9 mouse cellular contexts compared by ENCODE assay signal in the genomic region with DNA sequence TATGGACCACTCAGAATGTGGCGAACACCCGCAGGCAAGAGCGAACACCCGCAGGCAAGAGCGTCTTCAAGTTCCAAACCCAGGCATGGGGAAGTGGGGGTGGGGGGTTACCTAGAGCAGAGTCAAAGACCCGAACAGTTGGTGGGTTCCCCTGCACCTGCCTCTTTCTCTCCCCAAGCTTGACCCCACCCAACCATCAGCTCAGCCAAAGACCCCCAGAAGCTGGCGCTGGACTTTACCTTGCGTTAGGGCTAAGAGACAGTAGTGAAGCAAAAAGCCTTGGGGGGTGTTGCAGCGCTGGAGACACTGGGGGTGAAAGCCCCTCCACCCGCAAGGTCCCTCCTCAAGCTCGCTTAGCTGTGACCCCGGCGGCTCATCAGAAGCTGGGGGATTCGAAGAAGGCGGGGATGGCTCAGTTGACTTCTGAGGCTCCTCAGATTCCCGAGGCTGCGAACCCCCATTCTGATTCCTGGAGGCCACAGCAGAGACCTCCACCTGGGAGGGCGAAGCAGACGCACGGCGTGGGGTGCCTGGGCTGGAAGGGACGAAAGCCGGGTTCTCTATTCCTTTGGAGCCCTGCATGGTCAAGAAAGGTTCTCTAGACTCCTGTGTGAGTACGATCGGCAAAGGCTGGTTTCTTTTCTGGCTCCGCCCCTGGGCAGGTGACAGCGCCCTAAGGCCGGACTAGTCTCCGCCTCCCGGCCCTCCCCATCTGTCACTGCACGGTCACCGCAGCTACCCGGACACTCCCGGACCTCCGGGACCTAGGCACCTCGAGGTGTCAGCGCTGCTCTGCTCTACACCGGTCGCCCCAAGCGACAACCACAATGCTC. TPM values are rescaled to one million over a fixed set of nuclear protein-coding genes. Genes with fewer than 3 reads are reported as not detected.
DNase-seq lines count a peak whose midpoint lies in the region; ATAC-seq and TF ChIP-seq lines count a peak whose summit lies in the region.
"Had no signal": no experiment of that assay in that cellular context is flagged by ENCODE, and none has a peak within 500 bp of the region (broad histone marks: within the 10 kb centered on the region; RNA-seq: fewer than 3 reads in every experiment).

TSS of gene Slco4c1 (minus strand) at position 644 of the 833 bp plus-strand sequence.

- peak within 1 kb of the TSS; percentile 87 for H3K4me2 ChIP-seq in forebrain, postnatal 0 days (ENCODE audit: low read depth)
- peak within 1 kb of the TSS; percentile 90 for H3K4me2 ChIP-seq in limb, embryonic 11.5 days (ENCODE audit: low read depth, severe bottlenecking)
- H3K4me2 ChIP-seq in stomach, embryonic 15.5 days = peak within 1 kb of the TSS; percentile 81

- no peaks in the 10 kb centered on the region for H3K36me3 ChIP-seq in erythroblast, embryonic 14.5 days (ENCODE audit: control insufficient read depth)
- no peaks in the 10 kb centered on the region for H3K36me3 ChIP-seq in forebrain, postnatal 0 days (ENCODE audit: insufficient read depth)
- H3K36me3 ChIP-seq in kidney, adult 2 months (ENCODE audit: control insufficient read depth, insufficient read depth, low read length) = no peaks in the 10 kb centered on the region
- no peaks in the 10 kb centered on the region for H3K36me3 ChIP-seq in limb, embryonic 11.5 days (ENCODE audit: control insufficient read depth, insufficient read depth, low read length)
- no peaks in the 10 kb centered on the region for H3K36me3 ChIP-seq in midbrain, embryonic 10.5 days
- no peaks in the 10 kb centered on the region for H3K36me3 ChIP-seq in stomach, embryonic 15.5 days

- peak within 1 kb of the TSS; percentile 46 for H3K4me3 ChIP-seq in erythroblast, embryonic 14.5 days (replicated peaks)
- peak within 1 kb of the TSS; percentile 60 for H3K4me3 ChIP-seq in forebrain, postnatal 0 days (ENCODE audit: low read depth, low read length)
- peak within 1 kb of the TSS; percentile 43 for H3K4me3 ChIP-seq in kidney, adult 2 months (ENCODE audit: insufficient read depth, low read depth, low read length)
- H3K4me3 ChIP-seq in limb, embryonic 11.5 days (ENCODE audit: low read depth, low read length) = peak within 1 kb of the TSS; percentile 42
- peak within 1 kb of the TSS; percentile 62 for H3K4me3 ChIP-seq in midbrain, embryonic 10.5 days
- H3K4me3 ChIP-seq in stomach, embryonic 15.5 days (replicated peaks) = peak within 1 kb of the TSS; percentile 44

- no peak for ATAC-seq in erythroblast, adult 5-6 weeks (replicated peaks; ENCODE audit: low FRiP score, poor library complexity, severe bottlenecking)
- peak; percentile 83 for ATAC-seq in forebrain, postnatal 0 days
- ATAC-seq in limb, embryonic 11.5 days (ENCODE audit: insufficient number of reproducible peaks, low FRiP score, low TSS enrichment, low read depth) = peak; percentile 77
- peak; percentile 87 for ATAC-seq in stomach, embryonic 15.5 days (ENCODE audit: insufficient read depth, low FRiP score, low read depth)

- H3K9ac ChIP-seq in forebrain, postnatal 0 days = peak within 1 kb of the TSS; percentile 68
- H3K9ac ChIP-seq in limb, embryonic 11.5 days (ENCODE audit: low read length) = no peak within 1 kb of the TSS
- no peak within 1 kb of the TSS for H3K9ac ChIP-seq in stomach, embryonic 15.5 days

- no peaks in the 10 kb centered on the region for H3K9me3 ChIP-seq in erythroblast, embryonic 14.5 days (ENCODE audit: control insufficient read depth, low read length)
- no peaks in the 10 kb centered on the region for H3K9me3 ChIP-seq in forebrain, postnatal 0 days (ENCODE audit: low read length)
- no peaks in the 10 kb centered on the region for H3K9me3 ChIP-seq in limb, embryonic 11.5 days (ENCODE audit: control insufficient read depth, low read length)
- no peaks in the 10 kb centered on the region for H3K9me3 ChIP-seq in midbrain, embryonic 10.5 days (replicated peaks)
- no peaks in the 10 kb centered on the region for H3K9me3 ChIP-seq in stomach, embryonic 15.5 days

- H3K27ac ChIP-seq in forebrain, postnatal 0 days (ENCODE audit: low read depth, low read length) = no peak within 1 kb of the TSS
- no peak within 1 kb of the TSS for H3K27ac ChIP-seq in kidney, adult 2 months (ENCODE audit: insufficient read depth, low read depth, low read length)
- no peak within 1 kb of the TSS for H3K27ac ChIP-seq in limb, embryonic 11.5 days (replicated peaks; ENCODE audit: low read depth, low read length)
- 0 out of 2 replicates have a peak within 1 kb of the TSS, but pooled peaks have one; percentile 28 for H3K27ac ChIP-seq in midbrain, embryonic 10.5 days (replicated peaks)
- H3K27ac ChIP-seq in stomach, embryonic 15.5 days = no peak within 1 kb of the TSS

- peak; percentile 20 to 38 for DNase-seq in cerebellum, adult 18-20 months
- DNase-seq in forebrain, postnatal 0 days = peak; percentile 38
- peak; percentile 78 for DNase-seq in kidney, adult 2 months
- peak; percentile 38 for DNase-seq in limb, embryonic 11.5 days (ENCODE audit: low spot score)
- DNase-seq in midbrain, embryonic 10.5 days (ENCODE audit: low spot score) = peak; percentile 29

- 2% methylated on average over 40 of the region's 40 CpGs for WGBS in forebrain, postnatal 0 days
- WGBS in kidney, adult 2 months = 3% methylated on average over 40 of the region's 40 CpGs
- WGBS in limb, embryonic 11.5 days = 1% methylated on average over 40 of the region's 40 CpGs
- 2% methylated on average over 40 of the region's 40 CpGs for WGBS in midbrain, embryonic 10.5 days
- WGBS in stomach, embryonic 15.5 days = 1% methylated on average over 40 of the region's 40 CpGs

- no peak for TF ChIP-seq CTCF in forebrain, postnatal 0 days (IDR thresholded peaks at IDR 0.05; ENCODE audit: low read depth)
- TF ChIP-seq CTCF in kidney, adult 2 months (conservative IDR thresholded peaks at IDR 0.05; ENCODE audit: insufficient read depth, insufficient read length, low read depth, low read length) = no peak

- no peaks in the 10 kb centered on the region for H3K4me1 ChIP-seq in erythroblast, embryonic 14.5 days (ENCODE audit: control insufficient read depth)
- H3K4me1 ChIP-seq in forebrain, postnatal 0 days (ENCODE audit: insufficient read depth) = no peaks in the 10 kb centered on the region
- H3K4me1 ChIP-seq in kidney, adult 2 months (ENCODE audit: control insufficient read depth, insufficient read depth, low read length) = no peaks in the 10 kb centered on the region
- H3K4me1 ChIP-seq in limb, embryonic 11.5 days (ENCODE audit: control insufficient read depth, insufficient read depth, low read length) = 0 out of 2 replicates have a peak, but pooled peaks cover 2% of the 10 kb centered on the region
- H3K4me1 ChIP-seq in midbrain, embryonic 10.5 days = peaks cover 17% of the 10 kb centered on the region
- no peaks in the 10 kb centered on the region for H3K4me1 ChIP-seq in stomach, embryonic 15.5 days

- peaks cover 12% of the 10 kb centered on the region for H3K27me3 ChIP-seq in erythroblast, embryonic 14.5 days (ENCODE audit: control insufficient read depth)
- H3K27me3 ChIP-seq in forebrain, postnatal 0 days (ENCODE audit: insufficient read depth, low read length) = no peaks in the 10 kb centered on the region
- no peaks in the 10 kb centered on the region for H3K27me3 ChIP-seq in kidney, adult 2 months (replicated peaks; ENCODE audit: control insufficient read depth, insufficient read depth, low read length)
- H3K27me3 ChIP-seq in limb, embryonic 11.5 days (ENCODE audit: control insufficient read depth, insufficient read depth, low read length) = peaks cover 10% of the 10 kb centered on the region
- peaks cover 30% of the 10 kb centered on the region for H3K27me3 ChIP-seq in midbrain, embryonic 10.5 days (ENCODE audit: low read depth, poor library complexity, severe bottlenecking)
- no peaks in the 10 kb centered on the region for H3K27me3 ChIP-seq in stomach, embryonic 15.5 days (replicated peaks)

- no peak for TF ChIP-seq POLR2A in kidney, adult 2 months (IDR thresholded peaks at IDR 0.05; ENCODE audit: low read depth, low read length)

RNA-seq across cellular contexts. Expression of gene Slco4c1, which starts in this region (rescaled TPM):
- polyA plus RNA-seq in erythroblast, embryonic 14.5 days (2012) = not detected in 2 replicates
- 4.6 and 9.4 TPM in 2 replicates for total RNA-seq in erythroblast, adult 5-6 weeks (2015; ENCODE audit: low replicate concordance)
- total RNA-seq in erythroblast, adult 5-6 weeks (2017; ENCODE audit: low replicate concordance) = 4.0 and 4.6 TPM in 2 replicates
- 1.4 and 1.5 TPM in 2 replicates for total RNA-seq in forebrain, postnatal 0 days (2014; rRNA removed)
- polyA plus RNA-seq in forebrain, postnatal 0 days (2015; fragmentation: Nextera tagmentation; extraction: Ambion mirVana) = 0.62 and 0.63 TPM in 2 replicates
- 1.1 and 1.6 TPM in 2 replicates for polyA plus RNA-seq in kidney, adult 2 months (2012; rRNA removed)
- not detected in 2 replicates for polyA plus RNA-seq in limb, embryonic 11.5 days (2014; fragmentation: Nextera tagmentation; extraction: Ambion mirVana)
- not detected in 2 replicates for polyA plus RNA-seq in midbrain, embryonic 10.5 days (2016; fragmentation: Nextera tagmentation; extraction: Ambion mirVana)
- polyA plus RNA-seq in stomach, embryonic 15.5 days (2015; fragmentation: Nextera tagmentation; extraction: Ambion mirVana) = 0.24 and 0.31 TPM in 2 replicates
- polyA plus RNA-seq: C2C12 had no signal

Comparison
In these comparisons a context has a peak if more than half of its experiments do, and no peak if none do; other contexts are left out.
1. Peak in DNase-seq, ATAC-seq, H3K4me3 ChIP-seq and H3K4me2 ChIP-seq in limb, embryonic 11.5 days; RNA of the gene not detected or under 1 TPM.
2. Peak in DNase-seq, H3K4me3 ChIP-seq and H3K27ac ChIP-seq in midbrain, embryonic 10.5 days; RNA of the gene not detected or under 1 TPM.
3. Peak in ATAC-seq, H3K4me3 ChIP-seq and H3K4me2 ChIP-seq in stomach, embryonic 15.5 days; RNA of the gene not detected or under 1 TPM.